Mouse (Mus musculus): Measurements from ENCODE around the gene Fntb. TPM values are rescaled to one million over a fixed set of nuclear protein-coding genes. Genes with fewer than 3 reads are reported as not detected.
A peak's percentile ranks its signal among the peaks of the same experiment; 100 is the strongest.

The Fntb gene
- polyA plus RNA-seq, 1 experiment from 2014 or later: 45.9 TPM

DNA sequence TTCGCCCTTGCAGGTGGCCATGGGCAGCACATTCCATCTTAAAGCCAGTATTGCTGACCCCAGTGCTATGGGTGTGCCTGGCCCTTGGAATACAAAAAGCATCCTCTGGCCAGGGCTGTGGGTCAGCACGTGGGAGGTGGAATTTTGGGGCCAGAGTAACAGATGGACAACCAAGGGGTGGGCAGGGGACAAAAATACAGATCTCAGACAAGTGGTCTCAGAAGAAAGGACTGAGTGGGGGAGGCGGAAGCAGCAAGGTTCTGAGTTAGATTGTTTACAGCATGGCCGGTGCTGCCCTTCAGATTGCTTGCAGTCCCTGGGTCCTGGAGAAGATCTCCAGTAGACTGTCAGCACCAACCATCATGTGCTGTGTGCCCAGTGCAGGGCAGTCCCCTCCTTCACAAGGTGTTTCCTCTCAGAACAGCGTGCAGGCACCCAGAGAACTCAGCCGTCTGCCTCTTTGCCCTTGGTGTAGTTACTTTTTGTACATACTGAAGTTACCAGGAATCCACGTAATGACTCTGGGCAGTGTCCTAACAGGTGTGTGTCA, 107.5 kb downstream of the Fntb start:
- H3K4me1 ChIP-seq: peaks cover 5% of the 10 kb centered on the region; the same call in 1 of the 2 replicates
- H3K27ac ChIP-seq: no peak overlapping the region
- no peak overlapping the region for H3K4me3 ChIP-seq
- peaks cover 12% of the 10 kb centered on the region for H3K36me3 ChIP-seq
- H3K9me3 ChIP-seq: no peaks in the 10 kb centered on the region
- 81% methylated on average over 7 of the region's 7 CpGs for WGBS
- no peaks in the 10 kb centered on the region for H3K27me3 ChIP-seq
- no peak overlapping the region for H3K4me2 ChIP-seq (replicated peaks)
- ATAC-seq (ENCODE audit: insufficient number of reproducible peaks, insufficient read depth, low FRiP score, low TSS enrichment): no peak
- H3K9ac ChIP-seq: no peak overlapping the region

DNA sequence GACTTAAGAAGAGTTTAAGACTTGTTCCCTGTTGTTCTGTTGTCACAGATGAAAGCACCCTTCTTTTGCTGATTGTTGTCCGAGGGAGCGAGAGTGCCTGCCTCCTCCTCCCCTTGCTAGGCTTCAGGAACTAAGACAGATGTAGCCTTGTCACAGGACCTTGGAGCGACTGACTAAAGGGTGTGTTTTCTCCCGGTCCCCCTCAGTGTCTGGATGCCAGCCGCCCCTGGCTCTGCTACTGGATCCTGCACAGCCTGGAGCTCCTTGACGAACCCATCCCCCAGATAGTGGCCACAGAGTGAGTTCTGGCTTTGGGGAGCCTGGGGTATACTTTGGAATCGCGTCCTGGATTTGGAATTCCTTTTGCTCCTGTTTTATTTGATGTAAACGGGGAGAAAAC, 109.4 kb downstream of the Fntb start:
- no peak overlapping the region for H3K4me3 ChIP-seq
- H3K4me2 ChIP-seq (replicated peaks): no peak overlapping the region
- ATAC-seq (ENCODE audit: insufficient number of reproducible peaks, insufficient read depth, low FRiP score, low TSS enrichment): no peak
- no peaks in the 10 kb centered on the region for H3K9me3 ChIP-seq
- WGBS: 33% methylated on average over 9 of the region's 9 CpGs
- no peak overlapping the region for H3K27ac ChIP-seq
- H3K9ac ChIP-seq: no peak overlapping the region
- peaks cover 5% of the 10 kb centered on the region; the same call in 1 of the 2 replicates for H3K4me1 ChIP-seq
- peaks cover 12% of the 10 kb centered on the region for H3K36me3 ChIP-seq
- H3K27me3 ChIP-seq: no peaks in the 10 kb centered on the region

- Histone ChIP-seq H3K36me3 (peaks cover 11% of the 10 kb centered on the region), H3K9me3 (no peaks in the 10 kb centered on the region), H3K4me3 (no peak overlapping the region), H3K4me2 (replicated peaks) (no peak overlapping the region), H3K27me3 (no peaks in the 10 kb centered on the region), H3K4me1 (peaks cover 5% of the 10 kb centered on the region; the same call in 1 of the 2 replicates), H3K9ac (no peak overlapping the region), H3K27ac (no peak overlapping the region)
- no peak for ATAC-seq (ENCODE audit: insufficient number of reproducible peaks, insufficient read depth, low FRiP score, low TSS enrichment)
- 6% methylated on average over 5 of the region's 5 CpGs for WGBS
Measured at GRCm38 (mm10) chr12:76879242-76879641, 113.9 kb downstream of the Fntb start.

DNA sequence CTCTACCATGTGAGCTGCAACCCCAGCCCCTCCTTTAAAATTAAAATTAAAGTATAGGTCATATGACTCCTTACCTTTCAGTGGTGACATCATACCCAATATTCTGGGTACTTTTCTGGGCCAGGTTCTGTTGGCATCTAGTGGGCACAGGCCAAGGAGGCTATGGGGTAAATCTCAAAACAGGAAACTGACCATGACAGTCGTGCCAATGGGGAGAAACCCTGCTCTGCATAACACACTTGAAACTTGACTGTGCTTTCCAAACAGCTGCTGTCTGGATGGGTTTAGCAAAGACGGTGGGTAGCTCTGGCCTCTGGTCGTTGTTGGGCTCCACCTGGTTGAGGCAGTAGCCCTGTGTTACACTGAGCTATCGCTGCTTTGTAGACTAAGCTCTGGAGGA, 114.7 kb downstream of the Fntb start:
- no peak overlapping the region for H3K9ac ChIP-seq

GRCm38 (mm10) chr12:76883824-76884223, 118.4 kb downstream of the Fntb start:
- Histone ChIP-seq H3K27ac (no peak overlapping the region), H3K9ac (no peak overlapping the region), H3K27me3 (no peaks in the 10 kb centered on the region), H3K4me3 (no peak overlapping the region), H3K9me3 (no peaks in the 10 kb centered on the region), H3K4me1 (no peaks in the 10 kb centered on the region; the same call in 1 of the 2 replicates), H3K4me2 (replicated peaks) (no peak overlapping the region), H3K36me3 (peaks cover 2% of the 10 kb centered on the region; the same call in 1 of the 2 replicates)
- whole genome bisulfite sequencing: 46% methylated on average over 9 of the region's 9 CpGs
- peak; percentile 41; the same call in 1 of the 2 replicates for ATAC-seq (ENCODE audit: insufficient number of reproducible peaks, insufficient read depth, low FRiP score, low TSS enrichment)

More for the DNA sequence above, 114.7 kb downstream of the Fntb start:
- peaks cover 10% of the 10 kb centered on the region for H3K36me3 ChIP-seq
- peaks cover under 1% of the 10 kb centered on the region; the same call in 1 of the 2 replicates for H3K4me1 ChIP-seq
- H3K27me3 ChIP-seq: no peaks in the 10 kb centered on the region
- no peak for ATAC-seq (ENCODE audit: insufficient number of reproducible peaks, insufficient read depth, low FRiP score, low TSS enrichment)
- 85% methylated on average over 4 of the region's 4 CpGs for WGBS
- H3K4me3 ChIP-seq: no peak overlapping the region
- no peak overlapping the region for H3K27ac ChIP-seq
- no peak overlapping the region for H3K4me2 ChIP-seq (replicated peaks)
- H3K9me3 ChIP-seq: no peaks in the 10 kb centered on the region

DNA sequence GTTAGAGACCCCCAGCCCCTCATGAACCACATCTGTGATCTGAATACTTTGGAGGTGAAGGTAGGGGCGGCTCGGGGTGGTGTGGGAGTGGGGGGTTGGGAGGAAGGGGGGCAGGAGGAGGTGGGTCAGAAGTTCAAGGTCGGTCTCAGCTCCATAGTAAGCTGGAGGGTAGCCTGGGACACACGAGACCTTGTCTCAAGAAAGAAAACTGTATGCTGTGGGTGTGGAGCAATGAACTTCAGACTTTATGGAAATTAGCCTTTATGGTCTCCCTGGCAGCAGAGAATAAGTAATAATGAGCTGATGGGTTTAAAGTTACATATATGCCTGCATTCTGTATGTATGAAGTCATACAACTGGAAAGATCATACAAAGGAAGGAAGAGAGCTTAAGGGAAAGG, 119.7 kb downstream of the Fntb start:
- H3K4me2 ChIP-seq (replicated peaks): no peak overlapping the region
- no peak overlapping the region for H3K9ac ChIP-seq
- ATAC-seq (ENCODE audit: insufficient number of reproducible peaks, insufficient read depth, low FRiP score, low TSS enrichment): no peak
- H3K4me3 ChIP-seq: no peak overlapping the region
- no peak overlapping the region for H3K27ac ChIP-seq
- no peaks in the 10 kb centered on the region; the same call in 1 of the 2 replicates for H3K4me1 ChIP-seq
- H3K27me3 ChIP-seq: no peaks in the 10 kb centered on the region
- H3K9me3 ChIP-seq: no peaks in the 10 kb centered on the region
- H3K36me3 ChIP-seq: peaks cover 10% of the 10 kb centered on the region; the same call in 1 of the 2 replicates
- 83% methylated on average over 4 of the region's 4 CpGs for WGBS

GRCm38 (mm10) chr12:76886826-76887225, 121.4 kb downstream of the Fntb start:
- no peak for ATAC-seq (ENCODE audit: insufficient number of reproducible peaks, insufficient read depth, low FRiP score, low TSS enrichment)
- H3K27ac ChIP-seq: no peak overlapping the region
- no peak overlapping the region for H3K9ac ChIP-seq
- no peaks in the 10 kb centered on the region for H3K27me3 ChIP-seq
- H3K36me3 ChIP-seq: peaks cover 10% of the 10 kb centered on the region; the same call in 1 of the 2 replicates
- no peaks in the 10 kb centered on the region for H3K9me3 ChIP-seq
- 86% methylated on average over 7 of the region's 7 CpGs for WGBS
- no peaks in the 10 kb centered on the region; the same call in 1 of the 2 replicates for H3K4me1 ChIP-seq
- H3K4me2 ChIP-seq (replicated peaks): no peak overlapping the region
- no peak overlapping the region for H3K4me3 ChIP-seq

GRCm38 (mm10) chr12:76887941-76888340, 122.6 kb downstream of the Fntb start:
- Histone ChIP-seq H3K9me3 (no peaks in the 10 kb centered on the region), H3K27ac (no peak overlapping the region), H3K9ac (no peak overlapping the region), H3K27me3 (no peaks in the 10 kb centered on the region), H3K36me3 (peaks cover 10% of the 10 kb centered on the region; the same call in 1 of the 2 replicates), H3K4me2 (replicated peaks) (no peak overlapping the region), H3K4me3 (no peak overlapping the region), H3K4me1 (no peaks in the 10 kb centered on the region; the same call in 1 of the 2 replicates)
- no peak for ATAC-seq (ENCODE audit: insufficient number of reproducible peaks, insufficient read depth, low FRiP score, low TSS enrichment)
- 93% methylated on average over 12 of the region's 12 CpGs for WGBS

- H3K27ac ChIP-seq: no peak overlapping the region
- no peak overlapping the region for H3K4me2 ChIP-seq (replicated peaks)
- WGBS: 89% methylated on average over 11 of the region's 11 CpGs
- H3K4me3 ChIP-seq: no peak overlapping the region
- H3K4me1 ChIP-seq: no peaks in the 10 kb centered on the region
- H3K9me3 ChIP-seq: no peaks in the 10 kb centered on the region
- H3K27me3 ChIP-seq: no peaks in the 10 kb centered on the region
- no peak overlapping the region for H3K9ac ChIP-seq
- ATAC-seq (ENCODE audit: insufficient number of reproducible peaks, insufficient read depth, low FRiP score, low TSS enrichment): no peak
- peaks cover 10% of the 10 kb centered on the region; the same call in 1 of the 2 replicates for H3K36me3 ChIP-seq
Measured at GRCm38 (mm10) chr12:76889404-76890184, 124.2 kb downstream of the Fntb start.

- Histone ChIP-seq H3K9ac (no peak overlapping the region), H3K4me3 (no peak overlapping the region), H3K27me3 (no peaks in the 10 kb centered on the region), H3K4me2 (replicated peaks) (no peak overlapping the region), H3K9me3 (no peaks in the 10 kb centered on the region), H3K36me3 (0 out of 2 replicates have a peak, but pooled peaks cover 8% of the 10 kb centered on the region), H3K27ac (no peak overlapping the region), H3K4me1 (peaks cover 6% of the 10 kb centered on the region)
- no peak for ATAC-seq (ENCODE audit: insufficient number of reproducible peaks, insufficient read depth, low FRiP score, low TSS enrichment)
- 79% methylated on average over 3 of the region's 3 CpGs for WGBS
Measured at GRCm38 (mm10) chr12:76891160-76891559, 125.8 kb downstream of the Fntb start.

DNA sequence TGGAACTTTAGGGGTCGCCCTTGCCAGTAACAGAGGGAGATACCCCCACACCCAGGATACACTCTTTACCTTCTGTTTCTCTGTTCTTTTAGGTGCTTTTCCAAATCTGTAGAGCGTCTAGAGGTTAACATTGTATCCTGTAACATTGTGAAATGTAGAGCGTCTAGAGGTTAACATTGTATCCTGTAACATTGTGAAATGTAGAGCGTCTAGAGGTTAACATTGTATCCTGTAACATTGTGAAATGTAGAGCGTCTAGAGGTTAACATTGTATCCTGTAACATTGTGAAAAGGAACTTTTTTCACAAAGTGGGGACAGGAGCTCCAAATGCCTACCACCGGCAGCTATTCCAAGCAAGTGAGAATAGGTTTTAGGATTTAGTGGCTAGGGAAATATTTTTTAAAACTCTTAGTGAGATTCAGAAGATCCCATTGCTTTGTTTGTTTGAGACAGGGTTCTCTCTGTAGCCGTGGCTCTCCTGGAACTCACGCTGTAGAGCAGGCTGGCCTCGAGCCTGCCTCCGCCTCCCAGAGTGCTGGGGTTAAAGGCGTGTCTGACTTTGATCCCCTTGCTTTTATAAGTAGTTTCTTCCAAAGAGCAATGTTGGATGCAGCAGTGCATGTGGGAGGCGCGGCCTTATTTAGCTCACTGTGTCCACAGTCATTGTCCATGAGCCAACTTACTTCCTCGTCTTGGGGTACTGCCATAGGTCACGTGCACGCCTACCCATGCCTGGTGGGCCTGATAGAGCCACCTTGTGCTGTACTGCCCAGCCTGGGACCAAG, 127.7 kb downstream of the Fntb start:
- H3K36me3 ChIP-seq: 0 out of 2 replicates have a peak, but pooled peaks cover 8% of the 10 kb centered on the region
- H3K4me3 ChIP-seq: no peak overlapping the region
- H3K4me1 ChIP-seq: peaks cover 6% of the 10 kb centered on the region
- no peak for ATAC-seq (ENCODE audit: insufficient number of reproducible peaks, insufficient read depth, low FRiP score, low TSS enrichment)
- no peaks in the 10 kb centered on the region for H3K9me3 ChIP-seq
- no peaks in the 10 kb centered on the region for H3K27me3 ChIP-seq
- WGBS: 92% methylated on average over 16 of the region's 16 CpGs
- no peak overlapping the region for H3K9ac ChIP-seq
- no peak overlapping the region for H3K27ac ChIP-seq
- no peak overlapping the region for H3K4me2 ChIP-seq (replicated peaks)
